Mouse (Mus musculus): ENCODE results near the gene Pou2f1. TPM values are rescaled to one million over a fixed set of nuclear protein-coding genes. Genes with fewer than 3 reads are reported as not detected.
A peak's percentile ranks its signal among the peaks of the same experiment; 100 is the strongest.

Gene Pou2f1
- polyA plus RNA-seq, 1 experiment from 2014 or later, result 8.4 TPM

GRCm38 (mm10) chr1:165836461-165836860, 166.0 kb downstream of the Pou2f1 start:
- Histone ChIP-seq H3K9me3 (replicated peaks) (no peaks in the 10 kb centered on the region), H3K27ac (no peak overlapping the region), H3K36me3 (no peaks in the 10 kb centered on the region), H3K9ac (no peak overlapping the region), H3K4me2 (no peak overlapping the region), H3K27me3 (peaks cover 17% of the 10 kb centered on the region), H3K4me1 (replicated peaks) (peaks cover 33% of the 10 kb centered on the region), H3K4me3 (no peak overlapping the region)
- no peak for ATAC-seq (replicated peaks; ENCODE audit: insufficient number of reproducible peaks, insufficient read depth, low FRiP score, low read depth)
- WGBS, result 16% methylated on average over 6 of the region's 6 CpGs

- Histone ChIP-seq H3K36me3 (no peaks in the 10 kb centered on the region), H3K4me3 (no peak overlapping the region), H3K4me1 (replicated peaks) (peaks cover 26% of the 10 kb centered on the region), H3K27me3 (peaks cover 2% of the 10 kb centered on the region), H3K9me3 (replicated peaks) (no peaks in the 10 kb centered on the region), H3K4me2 (no peak overlapping the region), H3K27ac (no peak overlapping the region), H3K9ac (no peak overlapping the region)
- WGBS, result 63% methylated on average over 12 of the region's 12 CpGs
- no peak for ATAC-seq (replicated peaks; ENCODE audit: insufficient number of reproducible peaks, insufficient read depth, low FRiP score, low read depth)
Observed at GRCm38 (mm10) chr1:165834633-165834975, 167.9 kb downstream of the Pou2f1 start.

GRCm38 (mm10) chr1:165833910-165834632, 168.4 kb downstream of the Pou2f1 start:
- no peak overlapping the region for H3K9ac ChIP-seq
- no peaks in the 10 kb centered on the region for H3K36me3 ChIP-seq
- H3K4me1 ChIP-seq (replicated peaks), result peaks cover 26% of the 10 kb centered on the region
- 0 out of 2 replicates have a peak overlapping the region, but pooled peaks have one; percentile 2 for H3K4me2 ChIP-seq
- no peak overlapping the region for H3K27ac ChIP-seq
- whole genome bisulfite sequencing, result 46% methylated on average over 17 of the region's 17 CpGs
- H3K9me3 ChIP-seq (replicated peaks), result no peaks in the 10 kb centered on the region
- no peaks in the 10 kb centered on the region for H3K27me3 ChIP-seq
- ATAC-seq (replicated peaks; ENCODE audit: insufficient number of reproducible peaks, insufficient read depth, low FRiP score, low read depth), result no peak
- H3K4me3 ChIP-seq, result no peak overlapping the region

GRCm38 (mm10) chr1:165833244-165833643, 169.2 kb downstream of the Pou2f1 start:
- no peaks in the 10 kb centered on the region for H3K27me3 ChIP-seq
- no peak overlapping the region for H3K4me3 ChIP-seq
- H3K9me3 ChIP-seq (replicated peaks), result no peaks in the 10 kb centered on the region
- H3K9ac ChIP-seq, result no peak overlapping the region
- no peaks in the 10 kb centered on the region for H3K36me3 ChIP-seq
- peaks cover 26% of the 10 kb centered on the region for H3K4me1 ChIP-seq (replicated peaks)
- H3K4me2 ChIP-seq, result no peak overlapping the region
- H3K27ac ChIP-seq, result no peak overlapping the region
- WGBS, result 30% methylated on average over 4 of the region's 4 CpGs
- no peak for ATAC-seq (replicated peaks; ENCODE audit: insufficient number of reproducible peaks, insufficient read depth, low FRiP score, low read depth)

- H3K36me3 ChIP-seq, result no peaks in the 10 kb centered on the region
- WGBS, result 81% methylated on average over 5 of the region's 5 CpGs
Observed at GRCm38 (mm10) chr1:165829890-165830289, 172.6 kb downstream of the Pou2f1 start.

GRCm38 (mm10) chr1:165828615-165829014, 173.9 kb downstream of the Pou2f1 start:
- Histone ChIP-seq H3K27ac (no peak overlapping the region), H3K9me3 (replicated peaks) (no peaks in the 10 kb centered on the region), H3K4me1 (replicated peaks) (no peaks in the 10 kb centered on the region), H3K9ac (no peak overlapping the region), H3K4me3 (no peak overlapping the region), H3K4me2 (no peak overlapping the region), H3K36me3 (no peaks in the 10 kb centered on the region), H3K27me3 (no peaks in the 10 kb centered on the region)
- no peak for ATAC-seq (replicated peaks; ENCODE audit: insufficient number of reproducible peaks, insufficient read depth, low FRiP score, low read depth)
- 78% methylated on average over 6 of the region's 6 CpGs for WGBS

More at GRCm38 (mm10) chr1:165829890-165830289, 172.6 kb downstream of the Pou2f1 start:
- Histone ChIP-seq H3K4me2 (no peak overlapping the region), H3K27me3 (no peaks in the 10 kb centered on the region), H3K4me3 (no peak overlapping the region), H3K27ac (no peak overlapping the region), H3K9me3 (replicated peaks) (no peaks in the 10 kb centered on the region), H3K9ac (no peak overlapping the region), H3K4me1 (replicated peaks) (peaks cover 3% of the 10 kb centered on the region; the same call in 1 of the 2 replicates)
- no peak for ATAC-seq (replicated peaks; ENCODE audit: insufficient number of reproducible peaks, insufficient read depth, low FRiP score, low read depth)

- Histone ChIP-seq H3K36me3 (no peaks in the 10 kb centered on the region), H3K9me3 (replicated peaks) (no peaks in the 10 kb centered on the region), H3K27me3 (no peaks in the 10 kb centered on the region), H3K4me3 (no peak overlapping the region), H3K27ac (no peak overlapping the region), H3K4me1 (replicated peaks) (no peaks in the 10 kb centered on the region), H3K4me2 (no peak overlapping the region), H3K9ac (no peak overlapping the region)
- 74% methylated on average over 5 of the region's 5 CpGs for WGBS
- no peak for ATAC-seq (replicated peaks; ENCODE audit: insufficient number of reproducible peaks, insufficient read depth, low FRiP score, low read depth)
Observed at GRCm38 (mm10) chr1:165828173-165828572, 174.3 kb downstream of the Pou2f1 start.

- Histone ChIP-seq H3K27me3 (0 out of 2 replicates have a peak, but pooled peaks cover 5% of the 10 kb centered on the region), H3K4me3 (no peak overlapping the region), H3K27ac (no peak overlapping the region), H3K4me2 (no peak overlapping the region), H3K4me1 (replicated peaks) (peaks cover 14% of the 10 kb centered on the region), H3K9me3 (replicated peaks) (no peaks in the 10 kb centered on the region), H3K9ac (no peak overlapping the region), H3K36me3 (no peaks in the 10 kb centered on the region)
- WGBS, result 66% methylated on average over 2 of the region's 2 CpGs
- no peak for ATAC-seq (replicated peaks; ENCODE audit: insufficient number of reproducible peaks, insufficient read depth, low FRiP score, low read depth)
Observed at GRCm38 (mm10) chr1:165822031-165822430, 180.4 kb downstream of the Pou2f1 start.

- WGBS, result 70% methylated on average over 4 of the region's 4 CpGs
Observed at GRCm38 (mm10) chr1:165819147-165819546, 183.3 kb downstream of the Pou2f1 start.

GRCm38 (mm10) chr1:165818145-165818860, 184.2 kb downstream of the Pou2f1 start:
- Histone ChIP-seq H3K9ac (no peak overlapping the region), H3K4me2 (no peak overlapping the region)
- 25% methylated on average over 8 of the region's 8 CpGs for WGBS

More at GRCm38 (mm10) chr1:165819147-165819546, 183.3 kb downstream of the Pou2f1 start:
- Histone ChIP-seq H3K9ac (no peak overlapping the region), H3K4me1 (replicated peaks) (peaks cover 24% of the 10 kb centered on the region), H3K36me3 (no peaks in the 10 kb centered on the region), H3K4me3 (no peak overlapping the region), H3K27me3 (0 out of 2 replicates have a peak, but pooled peaks cover 12% of the 10 kb centered on the region), H3K4me2 (no peak overlapping the region), H3K27ac (no peak overlapping the region), H3K9me3 (replicated peaks) (no peaks in the 10 kb centered on the region)
- ATAC-seq (replicated peaks; ENCODE audit: insufficient number of reproducible peaks, insufficient read depth, low FRiP score, low read depth), result no peak

GRCm38 (mm10) chr1:165817264-165817663, 185.2 kb downstream of the Pou2f1 start:
- Histone ChIP-seq H3K27ac (no peak overlapping the region), H3K4me3 (no peak overlapping the region), H3K9ac (no peak overlapping the region), H3K4me2 (no peak overlapping the region), H3K9me3 (replicated peaks) (no peaks in the 10 kb centered on the region), H3K36me3 (no peaks in the 10 kb centered on the region), H3K4me1 (replicated peaks) (peaks cover 28% of the 10 kb centered on the region), H3K27me3 (0 out of 2 replicates have a peak, but pooled peaks cover 12% of the 10 kb centered on the region)
- 48% methylated on average over 9 of the region's 9 CpGs for WGBS
- ATAC-seq (replicated peaks; ENCODE audit: insufficient number of reproducible peaks, insufficient read depth, low FRiP score, low read depth), result no peak

More at GRCm38 (mm10) chr1:165818145-165818860, 184.2 kb downstream of the Pou2f1 start:
- no peak for ATAC-seq (replicated peaks; ENCODE audit: insufficient number of reproducible peaks, insufficient read depth, low FRiP score, low read depth)
- Histone ChIP-seq H3K4me3 (no peak overlapping the region), H3K4me1 (replicated peaks) (peaks cover 28% of the 10 kb centered on the region), H3K36me3 (no peaks in the 10 kb centered on the region), H3K27me3 (0 out of 2 replicates have a peak, but pooled peaks cover 12% of the 10 kb centered on the region), H3K9me3 (replicated peaks) (no peaks in the 10 kb centered on the region), H3K27ac (no peak overlapping the region)
